Mouse (Mus musculus) cortical plate, adult 2 months (tissue): Measurements from ENCODE around the gene Ube3c.

Experiments used
- CTCF ChIP-seq: fragments of 200-500 bp; IDR thresholded peaks from 2 replicates; pipeline ENCODE4 v1.5.1; 2011; ENCODE audit warnings: mild to moderate bottlenecking, control low read depth, low read length; ENCODE audit not compliant: insufficient read depth; ENCODE audit errors: extremely low read depth
- POLR2A ChIP-seq: fragments of 200-500 bp; IDR thresholded peaks from 2 replicates; pipeline ENCODE4 v1.6.1; 2011; ENCODE audit warnings: mild to moderate bottlenecking, low read length, control low read depth; ENCODE audit not compliant: insufficient read depth; ENCODE audit errors: extremely low read depth

DNA sequence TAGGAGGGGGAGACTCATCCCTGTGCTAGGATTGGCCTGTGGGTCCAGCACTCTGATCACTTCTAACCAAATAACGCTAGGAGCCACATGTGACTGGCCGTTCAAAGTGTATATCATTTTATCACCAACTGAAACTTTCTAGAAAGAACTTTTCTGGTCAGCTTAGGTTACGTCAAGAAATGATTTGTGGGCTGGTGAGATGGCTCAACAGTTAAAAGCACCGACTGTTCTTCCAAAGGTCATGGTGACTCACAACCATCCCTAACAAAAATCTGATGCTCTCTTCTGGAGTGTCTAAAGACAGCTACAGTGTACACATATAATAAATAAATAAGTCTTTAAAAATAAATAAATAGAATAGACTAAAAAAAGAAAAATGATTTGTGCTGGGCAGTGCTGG is 103.5 kb downstream of the Ube3c start:
- TF ChIP-seq CTCF (no peak), POLR2A (no peak)
